Mouse (Mus musculus) ES-Bruce4 (cell line): ENCODE measurements around the gene Ercc6.

ENCODE experiments used
- CTCF ChIP-seq: IDR thresholded peaks from one replicate; pipeline ENCODE4 v1.8.1; 2011; ENCODE audit warnings: low read depth, low read length
- EP300 ChIP-seq: IDR thresholded peaks from 2 replicates; pipeline ENCODE4 v1.6.1; 2011; ENCODE audit warnings: low read depth, low read length; ENCODE audit not compliant: insufficient read depth
- POLR2A ChIP-seq: IDR thresholded peaks from one replicate; pipeline ENCODE4 v1.8.1; 2011; ENCODE audit warnings: low read length; ENCODE audit not compliant: insufficient read depth

- no peak for TF ChIP-seq EP300
- no peak for TF ChIP-seq CTCF
- no peak for TF ChIP-seq POLR2A
These were observed 33.4 kb downstream of the Ercc6 start for GRCm38 (mm10) chr14:32546676-32547075.
